Mouse (Mus musculus) stomach, embryonic 16.5 days (tissue): ENCODE measurements around the gene Morc1. TPM values are rescaled to one million over a fixed set of nuclear protein-coding genes. Genes with fewer than 3 reads are reported as not detected.

Experiments used
- ATAC-seq: fragments of 200-750 bp; cut with Nextera tagmentation; 2 replicates; pipeline ENCODE4 v1.8.0; 2017; ENCODE audit warnings: moderate number of reproducible peaks, moderate TSS enrichment; ENCODE audit not compliant: insufficient read depth, low FRiP score
- H3K27ac ChIP-seq: fragments of 300-500 bp; sonication (generic); 2 replicates; pipeline ENCODE4 v1.5.1; 2014; ENCODE audit warnings: low read length
- H3K27me3 ChIP-seq: fragments of 300-500 bp; sonication (generic); 2 replicates; pipeline ENCODE4 v1.6.1; 2014; ENCODE audit warnings: low read length, control low read depth, mixed read lengths; ENCODE audit not compliant: control insufficient read depth, insufficient read depth
- H3K36me3 ChIP-seq: fragments of 300-500 bp; sonication (generic); 2 replicates; pipeline ENCODE4 v1.6.1; 2014; ENCODE audit warnings: low read length; ENCODE audit not compliant: control insufficient read depth, insufficient read depth
- H3K4me1 ChIP-seq: fragments of 300-500 bp; sonication (generic); 2 replicates; pipeline ENCODE4 v1.6.1; 2014; ENCODE audit warnings: low read length, control low read depth, mixed read lengths; ENCODE audit not compliant: control insufficient read depth, insufficient read depth
- H3K4me2 ChIP-seq: fragments of 300-500 bp; sonication (generic); 2 replicates; pipeline ENCODE4 v1.6.1; 2014; ENCODE audit warnings: low read depth, low read length, mixed read lengths
- H3K4me3 ChIP-seq: fragments of 300-500 bp; sonication (generic); replicated peaks from 2 replicates; pipeline ENCODE4 v1.5.1; 2014; ENCODE audit warnings: mild to moderate bottlenecking, low read length
- H3K9ac ChIP-seq: fragments of 300-500 bp; sonication (generic); 2 replicates; pipeline ENCODE4 v1.6.1; 2014; ENCODE audit warnings: low read length
- H3K9me3 ChIP-seq: fragments of 300-500 bp; sonication (generic); replicated peaks from 2 replicates; pipeline ENCODE4 v1.6.1; 2016; ENCODE audit warnings: low read length, control low read depth; ENCODE audit not compliant: control insufficient read depth
- WGBS: fragments of 180-500 bp; shearing (Covaris S2); extraction: QIAGEN DNeasy Blood & Tissue Kit; methylation state at CpG from one replicate; pipeline ENCODE4 v1.1.7; 2014; 5-methylcytosine and 5-hydroxymethylcytosine counted together
- polyA plus RNA-seq: library from polyadenylated mRNA; unstranded; fragments of >200 nt; fragmentation: Nextera tagmentation; extraction: Ambion mirVana; gene quantifications from 2 replicates; pipeline ENCODE4 v1.2.1, GENCODE M21; 2015

Morc1 gene
- polyA plus RNA-seq, 1 experiment from 2014 or later = 0.04 TPM

DNA sequence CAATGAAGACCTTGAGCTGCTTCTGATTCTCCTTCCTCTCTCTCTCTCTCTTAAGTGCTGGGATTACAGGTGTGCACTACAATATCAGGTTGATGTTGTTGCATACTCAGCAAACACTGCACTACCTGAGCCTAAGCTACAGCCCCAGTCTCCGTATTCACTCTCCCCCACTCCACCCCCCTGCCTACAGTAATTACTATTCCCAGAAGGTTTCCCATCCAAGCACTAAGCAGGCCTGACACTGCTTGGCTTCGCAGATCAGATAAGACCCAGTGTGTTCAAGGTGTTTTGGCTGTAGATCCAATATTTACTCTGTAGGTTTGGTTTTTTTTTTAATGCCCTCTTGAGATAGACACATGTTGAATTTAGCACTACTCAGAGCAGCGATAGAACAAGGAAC lies 20.9 kb upstream of the Morc1 start:
- Histone ChIP-seq H3K9me3 (no peaks in the 10 kb centered on the region), H3K9ac (no peak overlapping the region), H3K4me3 (no peak overlapping the region), H3K27me3 (no peaks in the 10 kb centered on the region), H3K4me1 (peaks cover 12% of the 10 kb centered on the region), H3K4me2 (peak overlapping the region; percentile 47; the same call in 1 of the 2 replicates), H3K27ac (peak overlapping the region; percentile 12; the same call in 1 of the 2 replicates), H3K36me3 (no peaks in the 10 kb centered on the region)
- 30% methylated on average over 3 of the region's 3 CpGs for WGBS
- peak; percentile 88 for ATAC-seq

DNA sequence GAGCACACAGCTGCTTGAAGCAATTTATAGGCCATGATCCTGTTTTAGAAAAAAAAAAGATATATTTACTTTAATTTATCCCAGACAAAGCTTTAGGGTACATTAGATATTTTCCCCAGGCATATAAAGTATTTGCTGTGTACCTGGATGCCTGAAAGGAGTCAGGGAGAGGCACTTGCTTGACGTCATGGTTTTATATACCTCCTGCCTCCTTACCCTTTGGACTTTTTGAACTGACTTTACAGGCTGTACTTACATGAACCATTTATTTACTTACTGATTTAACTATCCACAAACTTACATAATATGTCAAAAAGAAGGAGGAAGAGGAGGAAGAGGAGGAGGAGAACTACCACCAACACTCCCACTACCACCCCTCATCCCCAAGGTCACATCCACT lies 18.8 kb upstream of the Morc1 start, which contains the start of gene Gm5485:
Gene Gm5485 (minus strand): TSS at position 171 of the 400 bp plus-strand sequence.
- WGBS = 64% methylated on average over 1 of the region's 1 CpGs
- no peak within 1 kb of the TSS for H3K9ac ChIP-seq
- no peaks in the 10 kb centered on the region for H3K36me3 ChIP-seq
- H3K27ac ChIP-seq = no peak within 1 kb of the TSS
- H3K27me3 ChIP-seq = no peaks in the 10 kb centered on the region
- no peaks in the 10 kb centered on the region for H3K9me3 ChIP-seq
- H3K4me1 ChIP-seq = peaks cover 12% of the 10 kb centered on the region
- no peak for ATAC-seq
- H3K4me2 ChIP-seq = no peak within 1 kb of the TSS
- H3K4me3 ChIP-seq = no peak within 1 kb of the TSS

DNA sequence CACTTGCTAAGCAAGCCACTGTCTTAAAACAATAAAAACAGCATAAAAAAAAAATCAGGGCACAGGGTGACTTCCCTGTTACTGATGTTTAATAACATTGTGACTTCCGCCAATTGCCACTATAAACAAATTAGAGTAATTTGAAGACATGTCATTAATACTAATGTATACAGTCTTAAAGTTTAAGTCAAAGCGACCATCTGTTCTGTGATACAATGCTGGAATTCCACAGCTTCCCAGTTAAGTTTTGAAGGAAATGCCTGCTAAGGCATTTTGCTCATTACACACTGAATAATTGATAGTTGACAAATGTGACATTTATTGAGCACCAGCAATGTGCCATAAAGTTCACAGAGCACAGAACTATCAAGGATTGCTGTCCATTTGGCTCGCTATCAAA lies 12.5 kb upstream of the Morc1 start:
- no peak overlapping the region for H3K9ac ChIP-seq
- no peaks in the 10 kb centered on the region for H3K9me3 ChIP-seq
- H3K4me1 ChIP-seq = no peaks in the 10 kb centered on the region
- 46% methylated on average over 3 of the region's 3 CpGs for WGBS
- no peak for ATAC-seq
- H3K4me2 ChIP-seq = no peak overlapping the region
- H3K36me3 ChIP-seq = no peaks in the 10 kb centered on the region
- no peaks in the 10 kb centered on the region for H3K27me3 ChIP-seq
- no peak overlapping the region for H3K4me3 ChIP-seq
- H3K27ac ChIP-seq = no peak overlapping the region

DNA sequence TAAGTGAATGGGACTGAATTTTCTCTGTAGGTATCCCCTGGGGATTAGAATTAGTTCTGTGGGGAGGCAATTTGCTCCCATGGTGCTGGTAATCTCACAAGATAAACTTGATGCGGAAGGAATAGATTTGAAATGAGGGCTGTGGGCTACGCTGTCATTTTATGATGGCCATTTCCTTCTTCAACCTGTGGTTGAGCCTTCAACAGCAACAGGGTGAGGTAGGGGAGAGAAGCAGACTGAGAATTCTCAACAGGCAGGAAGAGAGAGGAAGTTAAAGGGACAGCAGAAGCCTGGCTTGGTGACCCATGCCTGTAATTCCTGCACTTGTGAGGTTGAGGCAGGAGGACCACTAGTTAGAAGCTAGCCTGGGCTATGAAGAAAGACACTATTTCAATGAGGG lies 12.0 kb upstream of the Morc1 start:
- H3K36me3 ChIP-seq = no peaks in the 10 kb centered on the region
- no peak overlapping the region for H3K4me3 ChIP-seq
- H3K4me1 ChIP-seq = no peaks in the 10 kb centered on the region
- 61% methylated on average over 2 of the region's 2 CpGs for WGBS
- H3K27me3 ChIP-seq = no peaks in the 10 kb centered on the region
- H3K9me3 ChIP-seq = no peaks in the 10 kb centered on the region
- ATAC-seq = no peak
- no peak overlapping the region for H3K27ac ChIP-seq
- no peak overlapping the region for H3K9ac ChIP-seq
- H3K4me2 ChIP-seq = no peak overlapping the region

DNA sequence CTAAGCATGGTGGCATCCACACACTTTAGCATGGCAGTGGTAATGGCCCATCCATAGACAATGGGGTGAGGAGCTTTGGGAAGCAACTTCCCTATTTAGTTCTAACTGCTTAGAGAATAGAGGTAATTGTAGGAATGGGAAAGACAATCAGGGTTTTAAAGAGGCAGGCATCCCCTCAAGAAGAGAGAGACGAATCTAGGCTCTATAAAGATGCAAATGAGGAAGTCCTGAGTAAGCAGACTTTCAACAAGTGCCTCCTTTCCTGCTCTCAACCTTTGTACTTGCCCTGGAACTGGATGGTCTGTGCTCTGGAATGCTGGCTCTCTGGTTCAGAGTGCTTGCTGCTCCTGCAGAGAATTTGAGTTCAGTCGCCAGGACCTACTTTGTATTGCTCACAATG lies 8.5 kb upstream of the Morc1 start:
- Histone ChIP-seq H3K4me3 (no peak overlapping the region), H3K27me3 (no peaks in the 10 kb centered on the region), H3K4me2 (no peak overlapping the region), H3K36me3 (no peaks in the 10 kb centered on the region), H3K9me3 (no peaks in the 10 kb centered on the region), H3K27ac (no peak overlapping the region), H3K4me1 (no peaks in the 10 kb centered on the region), H3K9ac (no peak overlapping the region)
- no peak for ATAC-seq
- WGBS = 40% methylated on average over 2 of the region's 2 CpGs

DNA sequence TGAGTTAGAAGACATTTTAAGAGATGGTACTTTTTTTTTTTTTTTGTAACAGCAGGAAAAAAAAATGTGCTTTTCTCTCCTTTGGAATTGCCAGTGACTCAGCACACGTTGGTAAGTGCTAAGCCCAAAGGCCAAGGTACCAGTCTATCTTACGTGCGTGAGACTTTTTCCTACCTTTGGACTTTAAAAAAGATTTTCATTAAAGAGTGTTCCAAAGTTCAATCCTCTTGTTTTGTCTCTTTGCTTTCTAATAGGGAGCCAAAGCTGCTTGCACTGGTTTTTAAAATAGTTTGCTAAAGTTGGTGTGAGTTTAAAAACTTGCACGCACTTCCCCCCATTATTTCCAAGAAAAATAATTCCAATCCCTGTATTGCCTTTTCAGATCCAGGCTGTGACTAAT lies 7.0 kb upstream of the Morc1 start:
- 78% methylated on average over 4 of the region's 4 CpGs for WGBS
- no peak overlapping the region for H3K4me2 ChIP-seq
- no peaks in the 10 kb centered on the region for H3K27me3 ChIP-seq
- no peak for ATAC-seq
- no peaks in the 10 kb centered on the region for H3K9me3 ChIP-seq
- no peak overlapping the region for H3K9ac ChIP-seq
- no peak overlapping the region for H3K27ac ChIP-seq
- no peaks in the 10 kb centered on the region for H3K4me1 ChIP-seq
- no peaks in the 10 kb centered on the region for H3K36me3 ChIP-seq
- H3K4me3 ChIP-seq = no peak overlapping the region

DNA sequence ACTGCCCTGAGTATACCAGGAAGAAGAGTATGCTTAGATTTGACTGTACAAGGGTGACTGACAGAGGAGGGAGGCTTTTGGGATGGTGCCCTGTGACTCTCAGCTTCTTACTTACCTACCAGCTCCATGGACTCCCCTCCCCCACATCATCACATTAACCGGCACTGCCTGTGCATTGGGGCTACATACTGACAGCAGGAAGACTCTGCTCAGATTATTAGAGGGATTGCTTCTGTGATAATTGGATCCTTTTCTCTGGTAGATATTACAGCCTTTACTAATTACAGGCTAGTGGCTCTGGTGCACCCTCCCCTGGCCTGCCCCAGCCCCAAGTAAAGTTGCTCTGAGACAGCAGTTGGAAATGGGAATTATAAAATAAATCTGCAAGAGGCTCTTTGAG lies 1.6 kb upstream of the Morc1 start:
- Histone ChIP-seq H3K9ac (no peak overlapping the region), H3K27ac (no peak overlapping the region), H3K4me2 (no peak overlapping the region), H3K4me1 (no peaks in the 10 kb centered on the region), H3K36me3 (no peaks in the 10 kb centered on the region), H3K9me3 (no peaks in the 10 kb centered on the region), H3K27me3 (no peaks in the 10 kb centered on the region), H3K4me3 (no peak overlapping the region)
- WGBS = 68% methylated on average over 1 of the region's 1 CpGs
- ATAC-seq = no peak

DNA sequence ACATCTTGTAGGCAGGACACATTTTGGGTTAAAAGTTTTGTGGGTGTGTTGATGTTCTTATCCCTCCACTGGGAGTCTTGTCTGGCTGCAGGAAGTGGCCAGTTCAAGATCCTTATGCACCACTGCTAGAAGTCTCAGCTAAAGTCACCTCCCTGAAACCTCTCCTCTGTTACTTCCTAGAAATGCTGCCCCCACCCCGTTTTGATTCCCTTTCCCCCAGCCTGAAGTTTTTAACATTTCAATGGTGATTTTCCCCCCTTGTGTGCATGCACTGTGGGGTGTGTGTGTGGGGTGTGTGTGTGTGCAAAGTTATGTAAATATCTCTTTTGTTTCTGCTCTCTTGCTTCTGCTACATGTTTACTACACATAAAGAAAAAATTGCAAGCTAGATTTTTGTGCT lies 4.4 kb downstream of the Morc1 start:
- WGBS = 26% methylated on average over 1 of the region's 1 CpGs
- Histone ChIP-seq H3K4me1 (no peaks in the 10 kb centered on the region), H3K27me3 (no peaks in the 10 kb centered on the region), H3K36me3 (no peaks in the 10 kb centered on the region), H3K27ac (no peak overlapping the region), H3K4me2 (no peak overlapping the region), H3K9ac (no peak overlapping the region), H3K4me3 (no peak overlapping the region), H3K9me3 (no peaks in the 10 kb centered on the region)
- ATAC-seq = no peak

DNA sequence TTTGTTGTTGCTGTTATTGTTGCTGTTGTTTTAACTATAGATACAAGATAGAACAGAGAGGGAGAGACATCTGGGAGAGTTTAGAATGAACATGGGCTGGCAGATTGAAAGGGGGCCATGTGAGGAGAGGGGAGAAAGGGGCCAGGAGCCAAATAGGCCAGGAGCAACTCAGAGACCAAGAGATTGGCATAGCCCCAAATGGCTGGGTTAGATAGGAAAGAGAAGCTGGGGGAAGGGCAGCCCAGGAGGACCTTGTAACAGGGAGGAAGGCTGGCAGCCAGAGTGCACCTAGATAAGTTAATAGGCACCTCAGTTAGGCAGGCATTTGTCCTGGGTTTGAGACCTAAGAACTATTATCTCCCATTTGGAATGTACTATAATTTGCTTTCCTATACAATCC lies 6.4 kb downstream of the Morc1 start:
- Histone ChIP-seq H3K4me2 (no peak overlapping the region), H3K4me1 (no peaks in the 10 kb centered on the region), H3K27ac (no peak overlapping the region), H3K4me3 (no peak overlapping the region), H3K27me3 (no peaks in the 10 kb centered on the region), H3K9ac (no peak overlapping the region), H3K9me3 (no peaks in the 10 kb centered on the region), H3K36me3 (no peaks in the 10 kb centered on the region)
- ATAC-seq = no peak

DNA sequence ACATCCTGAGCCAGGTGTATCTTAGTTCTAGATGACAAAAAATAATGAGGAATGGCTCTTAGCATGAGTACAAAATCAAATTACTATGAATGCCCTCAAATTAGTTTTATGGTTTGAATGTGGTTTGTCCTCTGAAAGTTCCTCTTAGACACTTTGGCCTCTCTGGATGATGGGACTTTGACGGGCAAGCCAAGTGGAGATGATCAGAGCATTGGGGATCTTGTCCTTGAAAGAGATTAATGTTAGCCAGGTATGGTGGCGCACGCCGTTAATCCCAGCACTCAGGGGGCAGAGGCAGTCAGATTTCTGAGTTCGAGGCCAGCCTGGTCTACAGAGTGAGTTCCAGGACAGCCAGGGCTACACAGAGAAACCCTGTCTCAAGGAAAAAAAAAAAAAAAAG lies 13.6 kb downstream of the Morc1 start:
- no peak for ATAC-seq
- H3K27ac ChIP-seq = no peak overlapping the region
- H3K27me3 ChIP-seq = no peaks in the 10 kb centered on the region
- 89% methylated on average over 5 of the region's 5 CpGs for WGBS
- H3K4me2 ChIP-seq = no peak overlapping the region
- H3K36me3 ChIP-seq = no peaks in the 10 kb centered on the region
- H3K4me3 ChIP-seq = no peak overlapping the region
- H3K9ac ChIP-seq = no peak overlapping the region
- no peaks in the 10 kb centered on the region for H3K9me3 ChIP-seq
- H3K4me1 ChIP-seq = no peaks in the 10 kb centered on the region
